In the genomic region with DNA sequence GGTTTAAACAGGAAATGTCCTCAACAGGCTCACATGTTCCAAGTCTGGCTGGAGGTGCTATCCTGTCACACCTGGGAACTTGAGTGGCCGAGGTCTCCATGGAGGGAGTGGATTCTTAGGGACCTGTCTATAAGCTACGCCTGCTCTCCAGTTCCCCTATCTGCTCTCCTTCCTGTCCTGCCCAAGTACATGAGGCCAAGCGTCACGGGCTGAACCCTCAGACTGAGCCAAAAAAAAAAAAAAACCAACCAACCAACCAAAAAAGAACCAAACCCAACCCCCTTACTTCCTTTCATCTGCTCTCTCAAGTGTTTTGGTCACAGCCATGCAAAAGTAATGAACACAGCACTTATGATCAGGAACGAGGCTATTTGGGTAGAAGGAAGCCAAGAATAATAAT, we compare ENCODE assay signal across 14 mouse cellular contexts.
"Had no signal": no experiment of that assay in that cellular context is flagged by ENCODE, and none has a peak within 500 bp of the region (broad histone marks: within the 10 kb centered on the region; RNA-seq: fewer than 3 reads in every experiment).

No protein-coding gene starts in this region.

- H3K27ac ChIP-seq: kidney, embryonic 15.5 days; left cerebral cortex, adult 2 months; limb, embryonic 12.5 days; liver, embryonic 13.5 days; midbrain, embryonic 12.5 days; stomach, postnatal 0 days had no signal

- H3K4me3 ChIP-seq: kidney, embryonic 15.5 days; left cerebral cortex, adult 2 months; limb, embryonic 12.5 days; liver, embryonic 13.5 days; midbrain, embryonic 12.5 days had no signal

- ATAC-seq: liver, postnatal 0 days; midbrain, embryonic 16.5 days had no signal

- DNase-seq: kidney, adult 18-20 months; kidney, postnatal 14 days; liver; liver, embryonic 13.5 days; liver, postnatal 0 days; lung, postnatal 14 days; right cerebral cortex, adult 18-20 months; right cerebral cortex, postnatal 25 days had no signal

- H3K27me3 ChIP-seq: kidney, embryonic 15.5 days; limb, embryonic 12.5 days; liver, embryonic 13.5 days; midbrain, embryonic 12.5 days had no signal

- H3K9ac ChIP-seq: kidney, embryonic 15.5 days; limb, embryonic 12.5 days; liver, embryonic 13.5 days; liver, postnatal 0 days; midbrain, embryonic 12.5 days had no signal

- H3K4me2 ChIP-seq: kidney, embryonic 15.5 days; limb, embryonic 12.5 days; liver, embryonic 13.5 days; midbrain, embryonic 12.5 days had no signal

- H3K4me1 ChIP-seq: kidney, embryonic 15.5 days; limb, embryonic 12.5 days; liver, embryonic 13.5 days; midbrain, embryonic 12.5 days had no signal

- H3K9me3 ChIP-seq: kidney, embryonic 15.5 days; limb, embryonic 12.5 days; liver, embryonic 13.5 days; midbrain, embryonic 12.5 days had no signal
